Mouse (Mus musculus) mesoderm, embryonic 11.5 days (tissue): Measurements from ENCODE around the gene Nrcam.

Experiments
- DNase-seq: peaks from one replicate; pipeline ENCODE4 v3.0.0-alpha.2; 2012; ENCODE audit warnings: low read depth, low spot score

Nrcam gene

DNA sequence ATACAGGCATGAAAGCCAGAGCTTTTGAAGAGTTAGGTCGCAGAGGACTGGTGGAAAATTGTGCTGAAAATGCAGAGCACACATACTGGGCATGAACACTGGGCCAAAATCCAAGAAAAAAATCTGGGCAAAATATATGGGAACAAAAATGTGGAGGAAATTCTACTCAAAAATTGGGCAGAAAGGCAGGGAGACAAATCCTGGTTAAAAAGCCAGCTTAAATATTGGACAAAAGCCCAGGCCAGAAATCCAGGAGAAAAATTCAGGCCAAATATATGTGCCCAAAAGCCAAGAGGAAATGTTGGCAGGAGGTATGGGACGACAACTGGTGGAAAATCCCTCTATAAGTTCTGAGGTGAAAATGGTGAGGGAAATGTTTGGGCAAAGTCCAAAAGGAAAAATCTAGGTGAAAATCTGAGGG lies 288.3 kb downstream of the Nrcam start:
- DNase-seq: no peak

DNA sequence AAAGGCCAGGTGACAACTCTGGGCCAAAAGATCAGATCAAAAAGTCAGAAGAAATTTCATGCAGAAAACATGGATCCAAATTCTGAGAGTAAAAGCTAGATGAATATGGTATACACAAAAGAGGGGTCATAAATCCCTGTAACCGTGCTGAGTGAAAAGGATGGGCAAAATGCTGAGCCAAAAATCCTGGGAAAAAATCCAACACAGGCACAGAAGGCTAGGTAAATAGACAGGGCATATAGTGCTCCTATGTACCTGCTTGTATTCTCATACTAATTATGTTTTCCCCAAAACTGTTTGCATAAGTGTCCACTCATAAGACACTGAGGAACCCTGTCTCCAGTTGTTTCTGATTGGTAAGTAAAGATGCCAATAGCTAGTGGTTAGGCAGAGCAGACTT lies 288.8 kb downstream of the Nrcam start:
- DNase-seq: no peak

DNA sequence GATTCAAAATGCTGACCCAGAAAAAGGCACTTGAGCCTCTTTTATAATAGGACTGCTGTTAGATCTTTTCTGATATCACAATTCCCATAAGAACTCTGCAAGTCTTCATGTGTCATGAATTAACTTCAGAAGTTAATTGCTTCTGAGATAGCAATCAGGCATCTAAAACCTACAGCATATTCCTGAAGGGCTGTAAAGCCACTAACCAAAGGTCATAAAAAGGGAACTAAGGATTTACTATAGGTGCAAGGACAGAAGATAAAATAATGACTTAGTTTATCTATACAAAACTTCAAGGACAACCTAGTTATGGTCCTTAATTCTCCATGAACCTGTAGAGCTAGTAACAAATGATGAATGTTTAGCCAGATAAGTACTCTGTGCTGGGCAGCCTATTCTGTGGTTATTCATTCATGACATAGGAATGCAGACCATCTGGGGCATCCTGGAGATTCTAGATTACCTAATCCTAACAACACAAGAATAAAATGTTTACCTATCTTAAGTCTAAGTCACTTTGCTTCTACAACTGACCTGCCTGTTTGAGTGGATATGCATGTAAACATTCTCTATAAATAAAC lies 310.7 kb downstream of the Nrcam start:
- DNase-seq: no peak

DNA sequence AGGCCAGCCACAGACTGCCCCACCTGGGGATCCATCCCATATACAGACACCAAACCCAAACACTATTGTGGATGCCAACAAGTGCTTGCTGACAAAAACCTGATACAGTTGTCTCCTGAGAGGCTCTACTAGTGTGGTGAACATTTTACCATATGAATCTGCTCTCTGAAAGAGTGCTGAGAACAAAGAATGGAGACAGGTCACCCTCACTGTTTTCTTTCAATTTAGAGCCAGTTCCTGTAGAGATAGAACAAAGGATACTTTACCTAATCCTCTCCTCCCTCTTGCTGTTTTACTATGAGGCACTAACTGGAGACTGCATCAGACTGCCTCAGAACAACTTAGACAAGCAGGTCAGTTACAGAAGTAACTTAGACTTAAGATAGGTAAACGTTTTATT lies 311.9 kb downstream of the Nrcam start:
- DNase-seq: no peak
